Mouse (Mus musculus): ENCODE data around the gene Tnnc2.

Tnnc2 gene

GRCm38 (mm10) chr2:164737377-164738090 is 42.2 kb downstream of the Tnnc2 start:
- DNase-seq (ENCODE audit: low spot score) = no peak

- no peak for DNase-seq (ENCODE audit: low spot score)
These were observed 44.3 kb downstream of the Tnnc2 start for GRCm38 (mm10) chr2:164735446-164735845.

- DNase-seq (ENCODE audit: low spot score) = no peak
These were observed 44.9 kb downstream of the Tnnc2 start for GRCm38 (mm10) chr2:164734839-164735238.

GRCm38 (mm10) chr2:164733259-164733658 is 46.5 kb downstream of the Tnnc2 start:
- DNase-seq (ENCODE audit: low spot score) = no peak

GRCm38 (mm10) chr2:164731719-164732118 is 48.0 kb downstream of the Tnnc2 start:
- no peak for DNase-seq (ENCODE audit: low spot score)

Data from layer of hippocampus, adult 11-12 months (tissue).